Mouse (Mus musculus) stomach, embryonic 16.5 days (tissue): Measurements from ENCODE around the gene Mipol1. TPM values are rescaled to one million over a fixed set of nuclear protein-coding genes. Genes with fewer than 3 reads are reported as not detected.
A peak's percentile ranks its signal among the peaks of the same experiment; 100 is the strongest.

ENCODE experiments used
- ATAC-seq: fragments of 200-750 bp; cut with Nextera tagmentation; 2 replicates; pipeline ENCODE4 v1.8.0; 2017; ENCODE audit warnings: moderate number of reproducible peaks, moderate TSS enrichment; ENCODE audit not compliant: insufficient read depth, low FRiP score
- H3K27ac ChIP-seq: fragments of 300-500 bp; sonication (generic); 2 replicates; pipeline ENCODE4 v1.5.1; 2014; ENCODE audit warnings: low read length
- H3K27me3 ChIP-seq: fragments of 300-500 bp; sonication (generic); 2 replicates; pipeline ENCODE4 v1.6.1; 2014; ENCODE audit warnings: low read length, control low read depth, mixed read lengths; ENCODE audit not compliant: control insufficient read depth, insufficient read depth
- H3K36me3 ChIP-seq: fragments of 300-500 bp; sonication (generic); 2 replicates; pipeline ENCODE4 v1.6.1; 2014; ENCODE audit warnings: low read length; ENCODE audit not compliant: control insufficient read depth, insufficient read depth
- H3K4me1 ChIP-seq: fragments of 300-500 bp; sonication (generic); 2 replicates; pipeline ENCODE4 v1.6.1; 2014; ENCODE audit warnings: low read length, control low read depth, mixed read lengths; ENCODE audit not compliant: control insufficient read depth, insufficient read depth
- H3K4me2 ChIP-seq: fragments of 300-500 bp; sonication (generic); 2 replicates; pipeline ENCODE4 v1.6.1; 2014; ENCODE audit warnings: low read depth, low read length, mixed read lengths
- H3K4me3 ChIP-seq: fragments of 300-500 bp; sonication (generic); replicated peaks from 2 replicates; pipeline ENCODE4 v1.5.1; 2014; ENCODE audit warnings: mild to moderate bottlenecking, low read length
- H3K9ac ChIP-seq: fragments of 300-500 bp; sonication (generic); 2 replicates; pipeline ENCODE4 v1.6.1; 2014; ENCODE audit warnings: low read length
- H3K9me3 ChIP-seq: fragments of 300-500 bp; sonication (generic); replicated peaks from 2 replicates; pipeline ENCODE4 v1.6.1; 2016; ENCODE audit warnings: low read length, control low read depth; ENCODE audit not compliant: control insufficient read depth
- WGBS: fragments of 180-500 bp; shearing (Covaris S2); extraction: QIAGEN DNeasy Blood & Tissue Kit; methylation state at CpG from one replicate; pipeline ENCODE4 v1.1.7; 2014; 5-methylcytosine and 5-hydroxymethylcytosine counted together
- polyA plus RNA-seq: library from polyadenylated mRNA; unstranded; fragments of >200 nt; fragmentation: Nextera tagmentation; extraction: Ambion mirVana; gene quantifications from 2 replicates; pipeline ENCODE4 v1.2.1, GENCODE M21; 2015

Mipol1 gene
- polyA plus RNA-seq, 1 experiment from 2014 or later: 11.1 TPM

DNA sequence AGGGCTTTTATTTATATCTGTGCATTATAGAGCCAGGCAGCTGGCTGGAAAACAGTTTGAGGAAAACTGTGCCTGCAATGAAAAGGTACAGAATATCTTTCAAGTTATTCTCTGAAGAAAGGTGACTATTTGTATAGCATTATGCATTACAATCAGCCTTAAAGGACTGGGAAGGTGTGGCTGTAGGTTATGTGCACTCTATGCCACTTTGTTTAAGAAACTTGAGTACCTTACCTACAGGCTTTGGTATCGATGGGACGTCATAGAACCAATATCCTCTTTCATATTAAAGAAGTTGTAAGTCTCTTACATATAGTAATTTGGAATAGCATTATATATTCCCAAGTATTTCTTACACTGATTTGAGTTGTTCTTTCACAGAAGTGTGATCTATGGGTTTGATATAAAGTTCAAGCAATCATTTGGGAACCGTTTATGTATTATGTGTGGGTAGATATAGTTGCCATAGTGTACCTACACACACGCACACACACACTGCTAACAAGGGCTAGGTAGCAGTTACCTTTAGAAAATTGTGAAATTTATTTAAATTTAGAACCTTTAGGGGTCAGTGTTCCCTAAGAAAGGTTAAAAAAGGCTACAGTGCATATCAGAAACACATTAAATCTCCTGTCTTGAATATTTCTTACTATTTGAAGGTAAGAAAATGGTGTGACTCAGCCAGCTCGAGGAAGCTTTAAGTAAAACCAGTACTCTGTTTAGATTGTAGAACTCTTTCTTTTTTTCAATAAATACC is 55.3 kb downstream of the Mipol1 start:
- Histone ChIP-seq H3K9ac (no peak overlapping the region), H3K27me3 (no peaks in the 10 kb centered on the region), H3K36me3 (no peaks in the 10 kb centered on the region), H3K9me3 (no peaks in the 10 kb centered on the region), H3K4me1 (no peaks in the 10 kb centered on the region), H3K4me3 (no peak overlapping the region), H3K4me2 (no peak overlapping the region), H3K27ac (peak overlapping the region; percentile 17; the same call in 1 of the 2 replicates)
- peak; percentile 81; the same call in 1 of the 2 replicates for ATAC-seq
- WGBS: 61% methylated on average over 5 of the region's 5 CpGs

DNA sequence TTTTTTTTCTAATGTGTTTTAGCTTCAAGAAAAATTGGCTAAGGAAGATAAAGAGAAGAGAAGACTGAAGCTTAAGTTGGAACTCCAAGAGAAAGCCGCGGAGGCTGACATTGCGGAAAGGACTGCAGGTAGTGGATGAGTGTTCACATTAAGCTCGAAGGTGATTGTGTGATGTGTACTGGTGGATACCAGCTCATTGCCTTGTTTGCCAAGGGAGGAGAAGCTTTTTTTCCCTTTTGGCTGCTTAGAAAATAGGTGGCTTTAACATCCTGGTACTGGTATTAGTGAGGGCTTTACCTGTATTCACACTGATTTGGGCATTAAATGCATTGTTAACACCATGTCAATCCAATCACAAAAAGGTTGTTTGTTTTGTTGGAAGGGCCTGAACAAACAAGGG is 77.1 kb downstream of the Mipol1 start:
- whole genome bisulfite sequencing: 73% methylated on average over 4 of the region's 4 CpGs
- no peak overlapping the region for H3K9ac ChIP-seq
- ATAC-seq: peak; percentile 53; the same call in 1 of the 2 replicates

DNA sequence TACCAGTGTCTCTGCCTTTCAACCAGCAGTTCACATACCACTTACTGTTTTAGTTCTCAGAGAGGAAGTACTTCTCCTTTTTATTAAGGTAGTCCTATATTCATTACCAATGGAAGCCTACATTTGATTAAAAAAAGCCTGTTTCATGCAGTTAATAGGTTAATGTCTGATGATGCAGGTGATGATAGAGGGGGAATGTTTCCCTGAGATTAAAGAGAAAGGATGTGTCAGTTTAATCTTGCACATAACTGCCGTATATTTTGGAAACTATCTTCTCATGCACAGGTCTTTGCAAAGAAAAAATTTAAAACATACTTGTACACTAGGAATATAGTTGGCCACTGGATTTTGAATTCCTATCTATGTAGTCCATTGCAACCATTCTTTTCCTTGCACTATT is 77.5 kb downstream of the Mipol1 start:
- no peaks in the 10 kb centered on the region for H3K9me3 ChIP-seq
- ATAC-seq: no peak
- no peak overlapping the region for H3K4me3 ChIP-seq
- H3K27me3 ChIP-seq: no peaks in the 10 kb centered on the region
- whole genome bisulfite sequencing: 75% methylated on average over 1 of the region's 1 CpGs
- no peak overlapping the region for H3K4me2 ChIP-seq
- no peak overlapping the region for H3K9ac ChIP-seq
- no peaks in the 10 kb centered on the region for H3K36me3 ChIP-seq
- H3K27ac ChIP-seq: no peak overlapping the region
- H3K4me1 ChIP-seq: no peaks in the 10 kb centered on the region

More for the DNA sequence above, 77.1 kb downstream of the Mipol1 start:
- Histone ChIP-seq H3K36me3 (no peaks in the 10 kb centered on the region), H3K4me3 (no peak overlapping the region), H3K4me2 (no peak overlapping the region), H3K4me1 (no peaks in the 10 kb centered on the region), H3K27me3 (no peaks in the 10 kb centered on the region), H3K9me3 (no peaks in the 10 kb centered on the region), H3K27ac (no peak overlapping the region)

DNA sequence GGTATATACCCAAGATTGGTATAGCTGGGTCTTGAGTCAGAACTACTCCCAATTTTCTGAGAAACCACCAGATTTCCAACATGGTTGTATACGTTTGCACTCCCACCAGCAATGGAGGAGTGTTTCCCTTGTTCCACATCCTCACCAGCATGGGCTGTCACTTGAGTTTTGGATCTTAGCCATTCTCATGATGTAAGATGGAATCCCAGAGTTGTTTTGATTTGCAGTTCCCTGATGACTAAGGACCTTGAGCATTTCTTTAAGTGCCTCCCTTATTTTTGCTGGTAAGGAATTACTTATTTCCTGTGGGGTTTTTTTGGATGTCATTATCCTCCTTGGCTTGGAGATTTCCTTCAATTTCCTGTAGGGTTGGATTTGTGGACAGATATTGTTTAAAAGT is 108.8 kb downstream of the Mipol1 start:
- H3K27me3 ChIP-seq: no peaks in the 10 kb centered on the region
- WGBS: 82% methylated on average over 1 of the region's 1 CpGs
- no peaks in the 10 kb centered on the region; the same call in 1 of the 2 replicates for H3K36me3 ChIP-seq
- H3K9me3 ChIP-seq: peaks cover 5% of the 10 kb centered on the region; the same call in 1 of the 2 replicates
- H3K4me3 ChIP-seq: no peak overlapping the region
- no peak overlapping the region for H3K9ac ChIP-seq
- no peaks in the 10 kb centered on the region for H3K4me1 ChIP-seq
- H3K4me2 ChIP-seq: no peak overlapping the region
- no peak for ATAC-seq
- no peak overlapping the region for H3K27ac ChIP-seq

DNA sequence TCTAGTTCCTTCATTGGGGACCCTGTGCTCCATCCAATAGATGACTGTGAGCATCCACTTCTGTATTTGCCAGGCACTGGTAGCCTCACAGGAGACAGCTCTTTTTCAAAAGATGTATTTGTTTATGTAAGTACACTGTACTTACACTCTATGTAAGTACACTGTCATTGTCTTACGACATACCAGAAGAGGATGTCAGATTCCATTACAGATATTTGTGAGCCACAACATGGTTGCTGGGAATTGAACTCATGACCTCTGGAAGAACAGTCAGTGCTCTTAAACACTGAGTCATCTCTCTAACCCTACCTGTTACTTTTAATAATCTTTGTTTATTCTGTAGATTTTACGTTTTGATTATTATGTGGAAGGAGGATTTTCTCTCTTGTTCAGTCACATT is 109.9 kb downstream of the Mipol1 start:
- Histone ChIP-seq H3K9ac (no peak overlapping the region), H3K4me3 (no peak overlapping the region), H3K27me3 (no peaks in the 10 kb centered on the region), H3K9me3 (peaks cover 5% of the 10 kb centered on the region; the same call in 1 of the 2 replicates), H3K27ac (no peak overlapping the region), H3K36me3 (no peaks in the 10 kb centered on the region; the same call in 1 of the 2 replicates), H3K4me1 (no peaks in the 10 kb centered on the region), H3K4me2 (no peak overlapping the region)
- WGBS: 64% methylated on average over 2 of the region's 2 CpGs
- no peak for ATAC-seq

DNA sequence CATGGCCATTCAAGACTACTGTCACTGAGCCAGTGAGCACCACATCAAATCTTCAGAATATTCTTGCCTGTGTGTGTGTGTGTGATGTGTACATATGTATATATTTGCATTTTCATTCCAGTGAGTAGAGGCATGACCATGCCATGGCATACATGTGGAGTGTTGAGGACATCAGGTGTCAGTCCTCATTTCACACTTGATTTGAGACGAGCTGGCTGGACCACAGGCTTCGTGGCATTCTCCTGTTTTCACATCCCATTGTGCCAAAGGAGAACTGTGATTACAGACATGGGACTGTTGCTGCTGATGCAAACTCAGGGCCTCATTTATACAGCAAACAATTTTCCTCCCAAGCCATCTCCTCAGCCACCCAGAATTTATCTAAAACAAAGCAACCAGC is 132.5 kb downstream of the Mipol1 start:
- Histone ChIP-seq H3K27ac (no peak overlapping the region), H3K27me3 (no peaks in the 10 kb centered on the region), H3K4me3 (no peak overlapping the region), H3K9me3 (no peaks in the 10 kb centered on the region; the same call in 1 of the 2 replicates), H3K4me2 (no peak overlapping the region), H3K9ac (no peak overlapping the region), H3K36me3 (no peaks in the 10 kb centered on the region), H3K4me1 (no peaks in the 10 kb centered on the region)
- WGBS: 84% methylated on average over 2 of the region's 2 CpGs
- ATAC-seq: no peak

DNA sequence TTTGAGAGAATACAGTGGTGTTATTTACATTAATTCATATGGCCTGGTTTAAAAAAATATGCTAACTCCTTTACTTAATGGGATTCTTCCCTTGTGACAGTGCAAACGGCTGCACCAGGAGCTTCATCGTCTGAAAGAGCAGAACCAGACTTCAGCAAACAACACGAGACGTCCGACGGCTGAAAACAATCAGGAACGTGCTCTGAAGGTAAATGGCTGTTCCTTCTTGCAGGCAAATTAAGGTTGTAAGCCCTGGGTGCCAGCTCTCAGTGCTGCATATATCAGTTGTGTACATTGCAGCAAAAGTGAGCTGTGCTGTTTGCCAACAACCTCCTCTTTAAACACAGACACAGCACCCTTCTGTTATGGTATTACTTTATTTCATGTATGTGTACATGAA is 133.8 kb downstream of the Mipol1 start:
- no peak overlapping the region for H3K4me2 ChIP-seq
- ATAC-seq: no peak
- no peak overlapping the region for H3K27ac ChIP-seq
- WGBS: 52% methylated on average over 7 of the region's 7 CpGs
- no peak overlapping the region for H3K4me3 ChIP-seq
- H3K9ac ChIP-seq: no peak overlapping the region
- no peaks in the 10 kb centered on the region for H3K27me3 ChIP-seq
- H3K4me1 ChIP-seq: no peaks in the 10 kb centered on the region
- H3K36me3 ChIP-seq: no peaks in the 10 kb centered on the region
- H3K9me3 ChIP-seq: no peaks in the 10 kb centered on the region; the same call in 1 of the 2 replicates

DNA sequence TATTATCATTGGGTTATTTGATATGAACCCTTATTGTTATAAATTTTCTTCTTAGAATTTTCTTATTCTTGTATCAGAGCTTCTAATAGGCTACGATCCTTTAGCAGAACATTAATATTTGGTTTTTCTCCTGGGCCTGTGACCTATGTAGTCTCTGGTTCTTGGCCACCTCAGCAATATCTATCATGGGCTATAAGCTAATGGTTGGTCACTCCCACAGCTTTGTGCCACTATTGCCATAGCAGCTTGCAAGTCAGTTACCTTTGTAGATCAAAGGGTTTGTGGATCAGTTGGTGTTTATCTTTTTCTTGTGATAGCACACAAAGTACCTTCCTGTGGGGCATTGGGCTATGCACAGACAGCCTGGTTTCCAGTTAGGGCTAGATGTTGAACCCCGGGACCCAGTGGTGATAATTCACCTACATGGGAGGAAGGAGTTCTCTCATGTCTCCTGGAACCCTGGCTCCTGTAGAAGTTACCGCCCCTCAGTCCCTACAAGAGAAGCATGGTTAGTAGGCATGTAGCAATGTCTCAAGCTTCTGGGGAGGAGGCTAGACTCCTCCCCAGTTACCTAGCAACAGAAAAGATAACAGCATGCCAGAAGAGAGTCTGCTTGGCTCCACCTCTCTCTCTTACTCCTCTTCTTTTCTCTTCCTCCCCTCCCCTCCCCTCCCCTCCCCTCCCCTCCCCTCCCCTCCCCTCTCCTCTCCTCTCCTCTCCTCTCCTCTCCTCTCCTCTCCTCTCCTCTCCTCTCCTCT is 141.7 kb downstream of the Mipol1 start:
- H3K9ac ChIP-seq: no peak overlapping the region
- WGBS: 82% methylated on average over 3 of the region's 3 CpGs
- no peaks in the 10 kb centered on the region for H3K36me3 ChIP-seq
- no peak overlapping the region for H3K27ac ChIP-seq
- no peaks in the 10 kb centered on the region for H3K27me3 ChIP-seq
- no peaks in the 10 kb centered on the region for H3K9me3 ChIP-seq
- H3K4me3 ChIP-seq: no peak overlapping the region
- no peak for ATAC-seq
- H3K4me2 ChIP-seq: no peak overlapping the region
- no peaks in the 10 kb centered on the region for H3K4me1 ChIP-seq

DNA sequence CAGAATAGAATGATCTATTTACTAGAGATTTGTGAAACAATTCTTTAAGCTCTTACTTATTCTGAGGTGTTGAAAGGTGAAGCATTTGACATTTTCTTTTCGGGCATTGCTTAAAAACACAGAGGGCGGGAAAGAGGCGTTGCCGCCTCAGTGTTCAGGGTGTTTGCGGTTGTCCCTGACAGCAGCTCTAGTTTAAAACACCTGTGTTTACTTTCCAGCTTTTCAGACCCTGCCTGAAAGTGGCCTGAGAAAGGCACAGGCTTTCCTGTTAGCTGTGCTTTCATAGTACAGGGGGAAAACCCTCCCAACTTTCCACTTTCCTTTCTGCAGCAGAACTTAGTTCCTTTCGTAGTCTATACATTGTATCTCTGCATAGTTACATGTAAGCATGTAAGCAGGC is 152.6 kb downstream of the Mipol1 start:
- 34% methylated on average over 6 of the region's 6 CpGs for WGBS
- Histone ChIP-seq H3K27ac (no peak overlapping the region), H3K4me3 (no peak overlapping the region), H3K27me3 (no peaks in the 10 kb centered on the region), H3K4me1 (no peaks in the 10 kb centered on the region), H3K9me3 (no peaks in the 10 kb centered on the region), H3K9ac (no peak overlapping the region), H3K4me2 (no peak overlapping the region), H3K36me3 (no peaks in the 10 kb centered on the region)
- peak; percentile 87 for ATAC-seq
